15 mouse cellular contexts compared by ENCODE assay signal in the genomic region with DNA sequence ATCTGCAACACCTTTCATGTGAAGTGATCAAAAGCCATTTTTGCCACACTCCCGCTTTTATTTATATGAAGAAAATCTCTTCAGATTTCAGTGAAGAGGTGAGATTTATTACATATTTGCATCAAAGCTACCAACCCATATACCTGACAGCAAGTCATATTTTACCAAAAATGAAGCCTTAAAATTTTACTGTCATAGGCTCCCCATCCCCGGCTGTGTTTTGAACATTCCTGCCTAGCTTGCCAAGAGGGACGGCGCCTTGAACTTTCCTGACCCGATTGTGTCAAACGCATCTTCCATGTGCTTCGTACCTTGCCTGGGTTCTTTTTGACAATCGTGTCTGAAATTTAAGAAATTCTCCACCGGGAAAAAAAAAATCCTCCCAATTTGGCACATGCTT.
"Had no signal": no experiment of that assay in that cellular context is flagged by ENCODE, and none has a peak within 500 bp of the region (broad histone marks: within the 10 kb centered on the region; RNA-seq: fewer than 3 reads in every experiment).

No protein-coding gene starts in this region.

- DNase-seq: kidney, adult 18-20 months; kidney, postnatal 10 days; kidney, postnatal 4 days; left cerebral cortex, postnatal 4 days; lung, postnatal 14 days; right cerebral cortex, postnatal 14 days; thymus, adult 18-20 months; thymus, postnatal 25 days had no signal

- H3K4me1 ChIP-seq: liver, embryonic 12.5 days; lung, embryonic 15.5 days; neural tube, embryonic 12.5 days had no signal

- H3K9ac ChIP-seq: limb, embryonic 15.5 days; liver, embryonic 12.5 days; lung, embryonic 15.5 days; midbrain, embryonic 13.5 days; neural tube, embryonic 12.5 days had no signal

- H3K4me3 ChIP-seq: layer of hippocampus, adult 2 months; limb, embryonic 15.5 days; liver, embryonic 12.5 days; lung, embryonic 15.5 days; midbrain, embryonic 13.5 days; neural tube, embryonic 12.5 days had no signal

- H3K27ac ChIP-seq: layer of hippocampus, adult 2 months; limb, embryonic 15.5 days; liver, embryonic 12.5 days; lung, embryonic 15.5 days; midbrain, embryonic 13.5 days; neural tube, embryonic 12.5 days; stomach, postnatal 0 days had no signal

- ATAC-seq: liver, embryonic 12.5 days; midbrain, embryonic 13.5 days had no signal

- H3K9me3 ChIP-seq: limb, embryonic 15.5 days; liver, embryonic 12.5 days; lung, embryonic 15.5 days; midbrain, embryonic 13.5 days; neural tube, embryonic 12.5 days had no signal

- H3K4me2 ChIP-seq: limb, embryonic 15.5 days; liver, embryonic 12.5 days; lung, embryonic 15.5 days; midbrain, embryonic 13.5 days; neural tube, embryonic 12.5 days had no signal

- H3K27me3 ChIP-seq: neural tube, embryonic 12.5 days had no signal

- H3K36me3 ChIP-seq: limb, embryonic 15.5 days; liver, embryonic 12.5 days; lung, embryonic 15.5 days; midbrain, embryonic 13.5 days; neural tube, embryonic 12.5 days had no signal
